ENCODE assay signal across 10 mouse cellular contexts in genomic region chr11:85643479-85644000, GRCm38 (mm10).
DNase-seq lines count a peak whose midpoint lies in the region; ATAC-seq and TF ChIP-seq lines count a peak whose summit lies in the region.
"Had no signal": no experiment of that assay in that cellular context is flagged by ENCODE, and none has a peak within 500 bp of the region (broad histone marks: within the 10 kb centered on the region; RNA-seq: fewer than 3 reads in every experiment).

No protein-coding gene starts in this region.

- TF ChIP-seq EP300 in heart, postnatal 0 days (IDR thresholded peaks at IDR 0.05; ENCODE audit: low read depth) = no peak

- H3K9me3 ChIP-seq in heart, postnatal 0 days (replicated peaks; ENCODE audit: control insufficient read depth, low read length) = no peaks in the 10 kb centered on the region
- no peaks in the 10 kb centered on the region for H3K9me3 ChIP-seq in limb, embryonic 11.5 days (ENCODE audit: control insufficient read depth, low read length)
- H3K9me3 ChIP-seq in stomach, embryonic 16.5 days (replicated peaks; ENCODE audit: control insufficient read depth, low read length) = no peaks in the 10 kb centered on the region
- H3K9me3 ChIP-seq: hindbrain, embryonic 15.5 days had no signal

- DNase-seq in heart, postnatal 0 days (ENCODE audit: low spot score) = no peak
- no peak for DNase-seq in heart, postnatal 4 days
- no peak for DNase-seq in testis, postnatal 14 days (ENCODE audit: low spot score)
- DNase-seq in limb, embryonic 11.5 days (ENCODE audit: low spot score) = peak; percentile 42
- DNase-seq in left cerebral cortex, adult 9 months (ENCODE audit: low spot score in 2 of 2) = no peak
- DNase-seq in gastrocnemius, postnatal 25 days = no peak
- DNase-seq: cerebellum, postnatal 10 days had no signal

- no peak for ATAC-seq in heart, postnatal 0 days (ENCODE audit: insufficient read depth, low read depth)
- no peak for ATAC-seq in limb, embryonic 11.5 days (ENCODE audit: insufficient number of reproducible peaks, low FRiP score, low TSS enrichment, low read depth)
- no peak for ATAC-seq in stomach, embryonic 16.5 days (ENCODE audit: insufficient read depth, low FRiP score)

- WGBS in heart, postnatal 0 days = 63% methylated on average over 10 of the region's 10 CpGs
- WGBS in limb, embryonic 11.5 days = 34% methylated on average over 10 of the region's 10 CpGs
- WGBS in stomach, embryonic 16.5 days = 58% methylated on average over 10 of the region's 10 CpGs

- no peak for TF ChIP-seq CTCF in heart, postnatal 0 days (IDR thresholded peaks at IDR 0.05; ENCODE audit: low read depth)
- no peak for TF ChIP-seq CTCF in testis, adult 2 months (IDR thresholded peaks at IDR 0.05; ENCODE audit: control insufficient read depth, insufficient read depth, insufficient replicate concordance, low read depth, low read length)

- no peaks in the 10 kb centered on the region for H3K27me3 ChIP-seq in heart, postnatal 0 days (ENCODE audit: control insufficient read depth, insufficient read depth, low read length)
- H3K27me3 ChIP-seq in testis, adult 2 months (ENCODE audit: control insufficient read depth, insufficient read depth, low read length) = no peaks in the 10 kb centered on the region
- H3K27me3 ChIP-seq in limb, embryonic 11.5 days (ENCODE audit: control insufficient read depth, insufficient read depth, low read length) = no peaks in the 10 kb centered on the region
- no peaks in the 10 kb centered on the region for H3K27me3 ChIP-seq in stomach, embryonic 16.5 days (ENCODE audit: control insufficient read depth, insufficient read depth, low read length)
- H3K27me3 ChIP-seq: hindbrain, embryonic 15.5 days had no signal

- H3K9ac ChIP-seq in heart, postnatal 0 days (replicated peaks; ENCODE audit: low read depth, low read length) = no peak overlapping the region
- no peak overlapping the region for H3K9ac ChIP-seq in limb, embryonic 11.5 days (ENCODE audit: low read length)
- 0 out of 2 replicates have a peak overlapping the region, but pooled peaks have one; percentile 13 for H3K9ac ChIP-seq in stomach, embryonic 16.5 days (ENCODE audit: low read length)
- H3K9ac ChIP-seq: hindbrain, embryonic 15.5 days had no signal

- H3K4me1 ChIP-seq in heart, postnatal 0 days (ENCODE audit: control insufficient read depth, insufficient read depth) = peaks cover 4% of the 10 kb centered on the region; the same call in 1 of the 2 replicates
- H3K4me1 ChIP-seq in testis, adult 2 months (ENCODE audit: control insufficient read depth, insufficient read depth, low read length) = no peaks in the 10 kb centered on the region
- peaks cover 25% of the 10 kb centered on the region for H3K4me1 ChIP-seq in limb, embryonic 11.5 days (ENCODE audit: control insufficient read depth, insufficient read depth, low read length)
- peaks cover 15% of the 10 kb centered on the region for H3K4me1 ChIP-seq in stomach, embryonic 16.5 days (ENCODE audit: control insufficient read depth, insufficient read depth, low read length)

- no peak overlapping the region for H3K4me3 ChIP-seq in heart, postnatal 0 days (ENCODE audit: low read depth, low read length)
- H3K4me3 ChIP-seq in testis, adult 2 months (ENCODE audit: control insufficient read depth, low read depth, low read length) = no peak overlapping the region
- no peak overlapping the region for H3K4me3 ChIP-seq in limb, embryonic 11.5 days (ENCODE audit: low read depth, low read length)
- no peak overlapping the region for H3K4me3 ChIP-seq in stomach, embryonic 16.5 days (replicated peaks; ENCODE audit: low read length)
- H3K4me3 ChIP-seq: hindbrain, embryonic 15.5 days had no signal

- peak overlapping the region; percentile 52 for H3K27ac ChIP-seq in heart, postnatal 0 days (ENCODE audit: low read depth)
- H3K27ac ChIP-seq in testis, adult 2 months (ENCODE audit: control insufficient read depth, insufficient read depth, low read depth, low read length) = peak overlapping the region; percentile 39; the same call in 1 of the 2 replicates
- no peak overlapping the region for H3K27ac ChIP-seq in limb, embryonic 11.5 days (replicated peaks; ENCODE audit: low read depth, low read length)
- no peak overlapping the region for H3K27ac ChIP-seq in stomach, embryonic 16.5 days (ENCODE audit: low read length)
- H3K27ac ChIP-seq: hindbrain, embryonic 15.5 days had no signal

- TF ChIP-seq POLR2A in testis, adult 2 months (IDR thresholded peaks at IDR 0.05; ENCODE audit: control insufficient read depth, low read depth, low read length) = no peak

- peak overlapping the region; percentile 30 for H3K4me2 ChIP-seq in heart, postnatal 0 days (ENCODE audit: low read depth, low read length)
- no peak overlapping the region for H3K4me2 ChIP-seq in limb, embryonic 11.5 days (ENCODE audit: low read depth, severe bottlenecking)
- no peak overlapping the region for H3K4me2 ChIP-seq in stomach, embryonic 16.5 days (ENCODE audit: low read depth, low read length)
- H3K4me2 ChIP-seq: hindbrain, embryonic 15.5 days had no signal

- no peaks in the 10 kb centered on the region for H3K36me3 ChIP-seq in heart, postnatal 0 days (replicated peaks; ENCODE audit: control insufficient read depth, insufficient read depth, low read length)
- no peaks in the 10 kb centered on the region for H3K36me3 ChIP-seq in testis, adult 2 months (ENCODE audit: control insufficient read depth, insufficient read depth, low read length)
- H3K36me3 ChIP-seq in limb, embryonic 11.5 days (ENCODE audit: control insufficient read depth, insufficient read depth, low read length) = no peaks in the 10 kb centered on the region
- no peaks in the 10 kb centered on the region for H3K36me3 ChIP-seq in stomach, embryonic 16.5 days (ENCODE audit: control insufficient read depth, insufficient read depth, low read length)
- H3K36me3 ChIP-seq: hindbrain, embryonic 15.5 days had no signal

Comparison
In these comparisons a context has a peak if more than half of its experiments do, and no peak if none do; other contexts are left out.
1. H3K27ac ChIP-seq: peak in heart, postnatal 0 days (single experiment) and testis, adult 2 months (single experiment); none in limb, embryonic 11.5 days (single experiment) and stomach, embryonic 16.5 days (single experiment).